Mouse (Mus musculus) right cerebral cortex, postnatal 36 days (tissue): ENCODE results near the gene Napsa.

Source experiments
- DNase-seq, 2 experiments: peaks; one replicate each; pipeline ENCODE4 v3.0.0; 2022; ENCODE audit warnings: low spot score in 2 of 2, mixed read lengths in 1 of 2

The Napsa gene

GRCm38 (mm10) chr7:44538756-44539624, 33.2 kb upstream of the Napsa start:
- DNase-seq: no peak

GRCm38 (mm10) chr7:44542555-44542954, 29.6 kb upstream of the Napsa start:
- DNase-seq: no peak

GRCm38 (mm10) chr7:44543071-44543470, 29.1 kb upstream of the Napsa start:
- no peak for DNase-seq

DNA sequence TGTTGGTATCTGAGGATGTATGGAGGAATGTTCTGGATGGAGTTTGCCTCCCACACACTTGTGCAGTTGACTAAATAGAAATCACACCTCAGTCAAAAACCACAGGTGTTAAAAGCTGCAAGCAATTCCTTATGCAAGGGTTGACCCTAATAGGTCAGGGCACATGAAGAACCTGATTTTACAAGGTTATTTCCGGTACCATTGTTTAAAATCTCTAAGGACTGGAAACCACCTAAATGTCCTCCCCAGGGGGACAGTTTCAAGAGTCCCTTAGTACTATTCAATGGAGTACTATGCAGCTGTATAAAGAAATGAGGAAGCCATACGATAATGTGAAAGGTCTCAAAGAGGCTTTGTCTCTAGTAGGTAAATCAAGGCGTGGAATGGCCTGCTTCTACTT, 25.9 kb upstream of the Napsa start:
- DNase-seq: no peak

GRCm38 (mm10) chr7:44547041-44547440, 25.1 kb upstream of the Napsa start:
- DNase-seq: no peak

- DNase-seq: no peak
Measured at GRCm38 (mm10) chr7:44547725-44548124, 24.5 kb upstream of the Napsa start.

GRCm38 (mm10) chr7:44548497-44549087, 23.6 kb upstream of the Napsa start, which contains the start of gene Pold1:
Gene Pold1 (minus strand): TSS chr7:44548849.
- DNase-seq: peak; percentile 99

- DNase-seq: no peak
Measured at GRCm38 (mm10) chr7:44549621-44550408, 22.4 kb upstream of the Napsa start.

- no peak for DNase-seq
Measured at GRCm38 (mm10) chr7:44550409-44550678, 21.8 kb upstream of the Napsa start.

DNA sequence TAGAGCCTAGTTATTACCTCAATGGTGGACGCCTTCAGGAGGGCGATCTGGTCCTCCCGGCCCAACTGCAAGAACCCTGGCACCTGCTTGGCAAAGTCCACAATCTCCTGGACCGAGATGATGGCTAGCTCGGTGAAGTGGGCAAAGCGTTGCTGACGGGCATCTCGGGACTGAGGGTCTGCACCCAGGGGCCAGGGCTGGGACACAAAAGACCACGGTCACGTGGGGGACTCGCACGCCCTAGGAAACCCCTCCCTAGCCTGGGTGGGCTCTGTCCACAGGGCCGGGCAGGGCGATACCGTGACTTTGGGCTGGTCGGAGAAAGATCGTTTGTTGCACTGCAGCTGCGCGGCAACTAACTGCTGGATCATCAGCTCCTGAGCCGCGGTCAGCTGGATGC, 20.9 kb upstream of the Napsa start:
- DNase-seq: no peak

- DNase-seq: no peak
Measured at GRCm38 (mm10) chr7:44551731-44552130, 20.4 kb upstream of the Napsa start.

GRCm38 (mm10) chr7:44552141-44552908, 19.9 kb upstream of the Napsa start:
- no peak for DNase-seq

- DNase-seq: peak in 1 of 2 experiments; percentile 55
Measured at GRCm38 (mm10) chr7:44553196-44553764, 18.9 kb upstream of the Napsa start.

- DNase-seq: peak; percentile 90 to 95
Measured at GRCm38 (mm10) chr7:44553826-44554225, 18.4 kb upstream of the Napsa start, which contains the start of gene Nr1h2. Gene Nr1h2 (minus strand): TSS chr7:44553951.

GRCm38 (mm10) chr7:44557629-44558028, 14.6 kb upstream of the Napsa start:
- DNase-seq: no peak

GRCm38 (mm10) chr7:44560435-44561400, 11.5 kb upstream of the Napsa start:
- DNase-seq: peak; percentile 56 to 57

GRCm38 (mm10) chr7:44563284-44563683, 8.9 kb upstream of the Napsa start:
- no peak for DNase-seq

DNA sequence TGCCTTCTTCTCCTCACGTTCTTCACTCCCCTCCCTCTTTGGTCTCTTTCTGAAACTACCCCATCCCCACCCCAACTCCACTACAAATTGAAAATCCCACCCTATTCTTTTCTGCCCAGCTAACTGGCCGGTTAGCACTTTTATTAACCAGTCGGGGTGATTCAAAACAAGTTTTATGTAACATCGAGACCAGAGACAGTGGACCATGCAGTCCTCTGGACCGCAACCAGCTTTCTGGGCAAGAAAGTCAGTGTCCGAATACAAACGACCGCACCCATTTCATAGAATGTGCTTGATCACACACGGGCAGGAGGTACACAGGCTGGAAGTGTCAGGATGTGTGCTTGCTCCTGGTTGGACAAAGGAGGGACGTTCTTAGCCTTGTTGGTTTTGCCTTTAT, 7.7 kb upstream of the Napsa start:
- DNase-seq: no peak

DNA sequence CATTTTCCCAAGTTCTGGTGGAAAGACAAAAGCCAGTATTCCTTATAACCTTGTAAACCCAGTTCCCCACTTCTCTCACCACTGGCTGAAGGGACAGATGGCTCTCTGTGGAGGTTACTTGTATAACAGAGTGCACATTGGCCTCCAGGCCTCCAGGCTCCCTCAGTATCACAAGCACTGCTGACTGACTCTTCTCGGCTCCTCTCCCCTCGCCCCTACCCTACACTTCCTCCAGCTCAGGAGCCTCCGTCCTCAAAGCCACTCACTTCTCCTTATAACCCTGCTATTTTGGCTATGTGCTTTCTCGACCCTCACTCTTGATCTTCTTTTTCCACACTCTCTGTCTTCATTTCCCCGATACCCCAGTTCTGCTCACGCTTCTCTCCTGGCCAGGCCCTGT, 6.8 kb upstream of the Napsa start:
- no peak for DNase-seq

- DNase-seq: no peak
Measured at GRCm38 (mm10) chr7:44568803-44569202, 3.4 kb upstream of the Napsa start.
